Mouse (Mus musculus) midbrain, postnatal 0 days (tissue): ENCODE measurements around the gene Pepd. TPM values are rescaled to one million over a fixed set of nuclear protein-coding genes. Genes with fewer than 3 reads are reported as not detected.
A peak's percentile ranks its signal among the peaks of the same experiment; 100 is the strongest.

Source experiments
- ATAC-seq: fragments of 200-750 bp; cut with Nextera tagmentation; 2 replicates; pipeline ENCODE4 v1.8.0; 2017; ENCODE audit warnings: moderate number of reproducible peaks, mild to moderate bottlenecking, moderate TSS enrichment, moderate library complexity; ENCODE audit not compliant: low FRiP score
- DNase-seq: peaks from one replicate; pipeline ENCODE4 v3.0.0-alpha.2; 2015; ENCODE audit warnings: low spot score
- H3K27ac ChIP-seq: fragments of 300-500 bp; sonication (generic); 2 replicates; pipeline ENCODE4 v1.5.1; 2014; ENCODE audit warnings: low read depth, mild to moderate bottlenecking, low read length, mixed read lengths
- H3K27me3 ChIP-seq: fragments of 300-500 bp; sonication (generic); 2 replicates; pipeline ENCODE4 v1.6.1; 2014; ENCODE audit warnings: low read length, control low read depth, mixed read lengths; ENCODE audit not compliant: insufficient read depth
- H3K36me3 ChIP-seq: fragments of 300-500 bp; sonication (generic); 2 replicates; pipeline ENCODE4 v1.6.1; 2014; ENCODE audit warnings: low read length, control low read depth, mixed read lengths; ENCODE audit not compliant: insufficient read depth
- H3K4me1 ChIP-seq: fragments of 300-500 bp; sonication (generic); 2 replicates; pipeline ENCODE4 v1.6.1; 2014; ENCODE audit warnings: mild to moderate bottlenecking, control low read depth, antibody characterized with exemption, low read length, mixed read lengths; ENCODE audit not compliant: insufficient read depth
- H3K4me2 ChIP-seq: fragments of 300-500 bp; sonication (generic); 2 replicates; pipeline ENCODE4 v1.6.1; 2014; ENCODE audit warnings: low read depth, mild to moderate bottlenecking, low read length, mixed read lengths; ENCODE audit not compliant: poor library complexity, severe bottlenecking
- H3K4me3 ChIP-seq: fragments of 300-500 bp; sonication (generic); 2 replicates; pipeline ENCODE4 v1.5.1; 2014; ENCODE audit warnings: low read depth, mild to moderate bottlenecking, low read length, moderate library complexity
- H3K9ac ChIP-seq: fragments of 300-500 bp; sonication (generic); replicated peaks from 2 replicates; pipeline ENCODE4 v1.6.1; 2014; ENCODE audit warnings: mild to moderate bottlenecking, low read length, moderate library complexity, mixed read lengths; ENCODE audit not compliant: poor library complexity, severe bottlenecking
- H3K9me3 ChIP-seq: fragments of 300-500 bp; sonication (generic); 2 replicates; pipeline ENCODE4 v1.6.1; 2016; ENCODE audit warnings: low read length, control low read depth
- CTCF ChIP-seq: IDR thresholded peaks from 2 replicates; pipeline ENCODE4 v1.5.1; 2016; ENCODE audit warnings: antibody characterized with exemption, mild to moderate bottlenecking
- WGBS: fragments of 180-500 bp; shearing (Covaris S2); extraction: QIAGEN DNeasy Blood & Tissue Kit; methylation state at CpG from one replicate; pipeline ENCODE4 v1.1.7; 2014; 5-methylcytosine and 5-hydroxymethylcytosine counted together
- polyA plus RNA-seq: library from polyadenylated mRNA; unstranded; fragments of >200 nt; fragmentation: Nextera tagmentation; extraction: Ambion mirVana; gene quantifications from 2 replicates; pipeline ENCODE4 v1.2.1, GENCODE M21; 2015
- total RNA-seq: library from RNA; depleted of rRNA; stranded (reverse); fragments of >200 nt; gene quantifications from 2 replicates; pipeline ENCODE4 v1.2.3, GENCODE M21; 2014

The Pepd gene
- total and polyA plus RNA-seq, 2 experiments from 2014 or later: 60.8 to 69.8 TPM

DNA sequence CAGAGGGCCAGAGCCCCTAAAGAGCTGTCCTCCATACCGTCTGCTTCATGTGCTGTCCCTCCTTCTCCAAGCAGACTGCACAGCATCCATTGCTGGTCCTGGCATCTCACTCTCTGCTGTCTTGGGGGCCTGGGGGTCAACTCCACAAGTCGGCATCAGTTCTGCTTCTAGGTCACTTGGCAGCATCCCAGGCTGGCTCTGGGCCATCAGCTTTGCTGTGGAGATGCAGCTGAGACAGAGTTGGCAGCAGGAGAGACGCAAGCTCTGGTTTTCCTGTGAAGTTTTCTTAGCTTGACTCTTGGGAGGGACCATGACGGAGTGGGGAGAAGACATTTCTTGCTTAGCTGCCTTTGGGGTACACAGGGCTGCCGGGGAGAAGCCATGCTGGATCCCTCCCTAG is 13.0 kb downstream of the Pepd start:
- no peak for ATAC-seq

DNA sequence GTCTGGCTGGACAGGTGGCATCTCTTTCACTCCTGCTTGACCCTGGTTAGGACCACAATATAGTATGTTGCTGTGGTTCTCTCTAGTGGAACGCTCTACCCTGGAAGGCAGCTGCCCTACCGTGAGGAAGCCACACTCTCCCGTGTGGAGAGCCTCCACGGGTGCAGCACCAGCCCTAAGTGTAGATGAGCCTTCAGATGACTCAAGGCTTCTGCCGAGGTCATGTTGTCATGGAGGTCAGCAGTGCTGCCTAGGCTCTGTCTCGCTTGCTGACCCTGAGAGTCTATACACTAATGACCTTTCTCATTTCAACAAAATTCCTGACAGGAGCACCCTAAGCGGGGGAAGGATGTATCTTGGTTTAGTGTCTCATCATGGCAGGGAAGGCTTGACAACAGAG is 13.8 kb downstream of the Pepd start:
- WGBS: 92% methylated on average over 7 of the region's 7 CpGs
- Histone ChIP-seq H3K27me3 (no peaks in the 10 kb centered on the region), H3K27ac (no peak overlapping the region), H3K9ac (no peak overlapping the region), H3K9me3 (no peaks in the 10 kb centered on the region), H3K36me3 (peaks cover 19% of the 10 kb centered on the region), H3K4me3 (no peak overlapping the region), H3K4me1 (no peaks in the 10 kb centered on the region; the same call in 1 of the 2 replicates), H3K4me2 (no peak overlapping the region)
- ATAC-seq (no peak), DNase-seq (no peak)
- TF ChIP-seq CTCF: no peak

More for the DNA sequence above, 13.0 kb downstream of the Pepd start:
- no peak overlapping the region for H3K4me3 ChIP-seq
- H3K36me3 ChIP-seq: peaks cover 19% of the 10 kb centered on the region
- WGBS: 66% methylated on average over 5 of the region's 5 CpGs
- no peak overlapping the region for H3K4me2 ChIP-seq
- no peaks in the 10 kb centered on the region; the same call in 1 of the 2 replicates for H3K4me1 ChIP-seq
- H3K27ac ChIP-seq: no peak overlapping the region
- no peak for TF ChIP-seq CTCF
- H3K27me3 ChIP-seq: no peaks in the 10 kb centered on the region
- no peaks in the 10 kb centered on the region for H3K9me3 ChIP-seq
- H3K9ac ChIP-seq: no peak overlapping the region
- DNase-seq: peak; percentile 71

DNA sequence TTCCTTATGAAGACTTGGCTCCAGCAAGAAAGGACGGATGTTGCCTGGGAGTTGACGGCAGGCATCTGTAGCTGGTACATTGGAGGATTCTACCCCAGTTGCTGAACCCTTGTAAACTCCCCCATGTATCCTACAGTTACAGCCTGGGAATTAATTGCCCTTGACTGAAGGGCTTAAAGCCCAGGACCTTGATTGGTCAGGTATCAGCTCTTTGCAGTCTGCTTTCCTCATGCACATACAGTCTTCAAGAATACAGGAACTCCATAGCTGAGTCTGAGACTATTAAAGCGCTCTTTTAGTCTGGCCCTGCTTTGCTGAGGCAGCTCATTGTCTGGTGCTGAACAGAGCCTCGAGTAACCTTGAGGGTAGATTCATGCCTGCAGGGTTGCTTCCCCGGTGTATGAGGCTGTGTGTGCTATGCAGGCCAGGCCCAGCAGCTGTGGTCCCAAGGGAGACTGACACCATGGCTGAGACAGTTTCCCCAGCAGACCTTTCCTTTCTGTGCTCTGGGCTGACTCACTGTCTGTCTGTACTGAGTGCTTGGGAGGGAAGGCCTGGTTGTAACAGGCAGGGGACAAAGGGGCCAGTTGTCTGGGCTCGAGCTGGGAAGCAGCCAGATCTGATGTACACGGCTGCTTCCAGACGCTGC is 17.6 kb downstream of the Pepd start:
- ATAC-seq (no peak), DNase-seq (peak; percentile 19)
- Histone ChIP-seq H3K4me3 (no peak overlapping the region), H3K4me1 (no peaks in the 10 kb centered on the region; the same call in 1 of the 2 replicates), H3K4me2 (no peak overlapping the region), H3K27ac (peak overlapping the region; percentile 34; the same call in 1 of the 2 replicates), H3K9ac (no peak overlapping the region), H3K9me3 (no peaks in the 10 kb centered on the region), H3K36me3 (peaks cover 15% of the 10 kb centered on the region), H3K27me3 (no peaks in the 10 kb centered on the region)
- no peak for TF ChIP-seq CTCF
- WGBS: 33% methylated on average over 8 of the region's 8 CpGs

DNA sequence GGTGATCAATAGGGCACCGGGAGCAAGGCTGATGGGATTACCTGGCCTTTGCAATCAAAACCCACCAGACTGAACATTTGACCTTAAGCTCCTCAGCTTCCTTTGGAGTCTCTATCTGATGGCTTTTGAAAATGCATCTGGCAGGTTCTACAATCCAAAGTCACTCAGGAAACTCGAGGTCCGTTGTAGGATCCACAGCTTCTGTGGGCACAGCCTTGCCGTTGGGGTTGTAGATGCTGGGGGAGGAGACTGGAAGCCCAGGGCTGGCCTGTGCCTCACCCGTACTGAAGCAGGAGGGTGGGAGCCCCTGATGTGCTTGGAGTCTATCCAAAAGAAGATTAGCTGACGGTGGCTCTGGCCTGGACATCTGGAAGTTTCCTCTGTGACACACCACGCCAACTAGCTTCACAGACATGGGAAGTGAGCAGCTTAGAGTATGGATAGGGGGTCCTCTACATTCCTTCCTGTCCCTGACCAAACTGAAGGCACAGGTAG is 18.1 kb downstream of the Pepd start:
- Histone ChIP-seq H3K27me3 (no peaks in the 10 kb centered on the region), H3K27ac (no peak overlapping the region; the same call in 1 of the 2 replicates)
- no peak for TF ChIP-seq CTCF

DNA sequence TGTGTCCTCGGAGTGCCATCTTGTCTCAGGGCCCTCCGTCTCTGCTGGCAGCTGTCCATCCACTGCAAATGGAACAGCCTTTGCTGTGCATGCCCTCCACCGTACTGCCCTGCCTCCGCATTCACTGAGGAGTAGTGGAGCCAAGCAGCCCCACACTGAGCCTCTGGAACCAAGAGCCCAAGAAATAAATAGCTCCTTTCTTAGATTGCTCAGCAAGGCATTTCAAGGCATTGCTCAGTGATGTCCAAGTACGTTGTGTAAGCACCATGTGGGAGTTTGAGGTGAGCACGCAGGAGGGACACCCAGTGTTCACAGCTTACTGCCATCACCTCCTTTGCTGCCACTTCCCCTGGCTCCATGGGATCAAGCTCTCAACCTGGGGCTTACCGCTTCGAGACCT is 20.5 kb downstream of the Pepd start:
- 86% methylated on average over 8 of the region's 8 CpGs for WGBS
- ATAC-seq (no peak), DNase-seq (no peak)
- TF ChIP-seq CTCF: no peak
- Histone ChIP-seq H3K4me1 (no peaks in the 10 kb centered on the region; the same call in 1 of the 2 replicates), H3K4me2 (no peak overlapping the region), H3K36me3 (peaks cover 10% of the 10 kb centered on the region), H3K9me3 (no peaks in the 10 kb centered on the region), H3K9ac (no peak overlapping the region), H3K4me3 (no peak overlapping the region), H3K27me3 (no peaks in the 10 kb centered on the region), H3K27ac (no peak overlapping the region)

More for the DNA sequence above, 18.1 kb downstream of the Pepd start:
- WGBS: 38% methylated on average over 7 of the region's 7 CpGs
- ATAC-seq (no peak), DNase-seq (no peak)
- no peaks in the 10 kb centered on the region; the same call in 1 of the 2 replicates for H3K4me1 ChIP-seq
- no peak overlapping the region for H3K4me3 ChIP-seq
- no peaks in the 10 kb centered on the region for H3K9me3 ChIP-seq
- H3K36me3 ChIP-seq: peaks cover 13% of the 10 kb centered on the region
- no peak overlapping the region for H3K4me2 ChIP-seq
- H3K9ac ChIP-seq: no peak overlapping the region

DNA sequence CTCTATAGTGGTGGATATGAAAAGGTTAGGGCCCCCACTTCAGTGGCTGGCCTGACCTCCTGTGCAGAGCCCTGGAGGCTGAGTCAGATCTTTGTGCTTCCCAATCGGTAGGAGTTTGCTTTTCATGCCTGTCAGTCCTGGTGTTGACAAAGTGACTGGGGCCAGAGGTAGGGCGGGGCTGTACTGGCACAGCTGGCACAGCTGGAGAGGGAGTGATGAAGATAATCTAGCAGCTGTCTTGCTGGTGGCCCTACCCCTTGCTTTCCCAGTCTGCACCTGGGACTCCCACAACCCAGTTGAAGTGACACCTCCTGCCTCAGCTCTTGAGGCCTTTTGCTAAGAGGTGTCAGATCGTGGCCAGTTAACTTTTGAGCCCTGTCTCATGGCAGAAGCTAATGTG is 21.0 kb downstream of the Pepd start:
- ATAC-seq: no peak

More for the DNA sequence above, 21.0 kb downstream of the Pepd start:
- Histone ChIP-seq H3K4me3 (no peak overlapping the region), H3K9me3 (no peaks in the 10 kb centered on the region), H3K36me3 (peaks cover 10% of the 10 kb centered on the region), H3K27ac (no peak overlapping the region), H3K27me3 (no peaks in the 10 kb centered on the region), H3K9ac (no peak overlapping the region), H3K4me2 (no peak overlapping the region), H3K4me1 (no peaks in the 10 kb centered on the region; the same call in 1 of the 2 replicates)
- 75% methylated on average over 3 of the region's 3 CpGs for whole genome bisulfite sequencing
- TF ChIP-seq CTCF: no peak
- no peak for DNase-seq
